Mouse (Mus musculus): Measurements from ENCODE around the gene Prkcb.

The Prkcb gene

GRCm38 (mm10) chr7:122322038-122322690 is 33.6 kb downstream of the Prkcb start:
- DNase-seq = peak; percentile 66

DNA sequence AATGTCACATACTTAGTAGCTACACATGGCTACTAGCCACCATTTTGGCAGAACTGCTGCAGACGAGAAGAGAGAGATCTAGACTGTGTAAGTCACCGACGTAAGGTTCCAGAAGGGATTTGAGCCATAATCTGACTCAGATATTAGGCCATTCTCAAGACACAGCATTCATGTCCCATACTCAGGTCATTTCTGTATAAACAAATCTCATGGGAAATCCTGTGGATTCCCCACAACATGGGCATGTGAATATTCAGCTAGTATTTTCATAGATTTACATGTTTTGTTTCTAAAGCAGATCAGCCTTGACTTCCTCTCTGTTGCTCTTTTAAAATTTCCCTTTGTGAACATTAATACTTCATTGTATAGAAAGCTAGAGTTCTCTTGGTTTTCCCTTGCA is 39.4 kb downstream of the Prkcb start:
- no peak for DNase-seq

DNA sequence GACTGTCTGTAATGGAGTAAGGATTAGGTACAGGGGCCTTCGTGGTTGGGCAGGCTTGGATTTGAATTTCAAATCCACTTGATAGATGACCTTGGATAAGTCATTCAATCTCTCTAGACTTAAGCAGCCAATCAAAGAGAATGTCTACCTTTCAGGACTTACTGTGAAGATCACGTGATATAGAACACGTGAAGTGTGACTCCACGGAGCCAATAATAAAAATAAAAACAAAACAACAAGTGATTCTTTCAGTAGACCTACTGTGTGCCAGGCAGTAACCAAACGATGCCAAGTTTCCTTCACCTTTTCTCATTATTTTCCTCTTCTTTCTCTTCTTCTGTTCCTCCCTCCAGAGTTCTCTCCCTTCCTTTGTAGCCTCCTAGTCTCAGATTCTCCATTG is 39.9 kb downstream of the Prkcb start:
- no peak for DNase-seq

- no peak for DNase-seq
These were observed 41.0 kb downstream of the Prkcb start for GRCm38 (mm10) chr7:122329588-122329987.

DNA sequence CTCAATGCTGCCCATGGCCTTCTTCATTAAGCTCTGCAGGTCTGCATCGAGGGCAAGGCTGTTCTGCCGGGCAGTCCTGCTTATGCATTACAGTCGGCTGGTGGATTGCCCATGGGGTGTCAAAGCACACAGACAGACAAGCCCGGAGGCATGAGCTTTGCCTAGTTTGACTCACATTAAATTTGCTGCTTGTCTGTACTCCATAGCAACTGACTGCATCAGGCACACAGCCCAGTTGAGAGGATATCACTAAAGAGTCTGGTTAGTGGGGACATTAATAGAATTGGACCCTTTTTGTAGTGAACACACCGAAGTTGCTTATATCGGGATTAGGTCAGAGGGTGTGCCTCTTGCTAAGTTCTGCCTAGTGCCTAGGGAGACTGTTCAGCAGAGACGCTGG is 45.1 kb downstream of the Prkcb start:
- no peak for DNase-seq

DNA sequence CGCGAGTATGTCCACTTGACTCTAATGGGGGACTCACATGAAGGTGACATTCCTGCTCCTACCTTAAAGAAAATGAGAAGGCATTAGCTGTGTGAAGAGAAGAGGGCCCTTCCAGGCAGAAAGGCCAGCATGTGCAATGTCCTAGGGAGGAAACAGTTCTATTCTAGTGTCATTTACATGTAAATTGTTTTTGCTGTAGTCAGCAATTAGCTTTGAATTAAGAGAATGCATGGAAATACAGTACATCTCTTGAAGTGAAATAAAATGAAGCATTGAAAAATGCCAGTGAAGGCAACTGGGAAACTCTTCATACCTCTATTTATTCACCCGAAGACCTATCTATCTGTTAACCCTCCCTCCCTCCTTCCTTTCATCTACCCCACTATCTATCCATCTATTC is 48.8 kb downstream of the Prkcb start:
- no peak for DNase-seq

DNA sequence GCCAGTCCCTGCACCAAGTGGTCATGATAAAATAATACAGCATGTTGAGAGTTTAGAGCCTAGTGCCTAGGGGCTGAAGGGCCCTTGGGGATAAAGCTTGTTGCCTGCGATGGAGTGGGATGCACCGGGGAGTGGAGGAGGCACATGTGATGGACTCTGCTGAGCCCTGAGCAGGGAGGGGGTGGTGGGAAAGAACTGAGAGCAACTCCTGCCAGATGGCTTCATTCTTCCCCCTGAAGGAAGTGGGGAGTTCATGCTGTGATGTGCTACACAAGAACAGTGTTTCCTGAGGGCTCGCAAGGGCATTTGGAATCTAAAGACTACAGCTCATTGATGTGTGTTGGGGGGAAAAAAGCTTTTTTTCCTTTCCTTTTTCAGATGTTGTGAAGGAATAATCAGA is 49.5 kb downstream of the Prkcb start:
- peak; percentile 49 for DNase-seq

DNA sequence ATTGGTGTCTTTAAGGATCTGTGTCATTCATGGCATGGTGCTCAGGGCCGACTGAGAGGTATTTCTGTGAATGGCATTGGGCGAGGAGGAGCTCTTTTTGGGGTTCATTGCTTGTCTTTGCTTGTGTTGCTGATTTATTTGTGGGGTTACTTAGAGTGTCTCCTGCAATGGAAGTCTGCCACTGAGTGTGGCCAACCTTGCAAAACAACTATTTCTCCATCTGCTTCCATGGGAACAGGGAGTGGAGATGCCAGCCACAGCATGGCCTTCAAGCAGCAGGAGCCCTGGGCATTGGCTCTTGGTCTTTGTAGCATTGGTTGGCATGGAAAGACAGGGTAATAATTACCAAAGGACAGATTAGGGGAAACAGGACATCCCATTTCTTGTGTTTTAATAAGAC is 50.9 kb downstream of the Prkcb start:
- DNase-seq = peak; percentile 81

DNA sequence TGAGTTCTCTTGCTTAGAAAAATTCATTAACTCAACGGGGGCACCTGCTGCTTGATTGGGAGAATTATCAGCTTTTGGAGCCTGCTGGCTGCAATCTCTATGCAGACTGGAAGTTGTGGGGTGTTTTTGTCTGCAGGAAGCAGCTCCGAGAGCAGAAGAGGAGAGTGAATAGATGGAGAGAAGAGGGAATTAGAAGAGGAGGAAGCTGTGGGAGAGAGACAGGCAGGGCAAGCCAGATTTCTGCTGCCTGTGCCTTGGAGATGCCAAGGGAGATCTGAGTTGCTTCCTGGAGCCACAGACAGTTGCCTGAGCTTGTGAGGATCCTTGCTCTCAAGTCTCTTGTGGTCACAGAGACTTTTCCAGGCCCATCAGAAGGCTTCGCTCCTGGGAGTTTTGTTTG is 53.3 kb downstream of the Prkcb start:
- DNase-seq = no peak

GRCm38 (mm10) chr7:122344656-122345055 is 56.1 kb downstream of the Prkcb start:
- DNase-seq = no peak

GRCm38 (mm10) chr7:122346251-122347242 is 58.0 kb downstream of the Prkcb start:
- no peak for DNase-seq

DNA sequence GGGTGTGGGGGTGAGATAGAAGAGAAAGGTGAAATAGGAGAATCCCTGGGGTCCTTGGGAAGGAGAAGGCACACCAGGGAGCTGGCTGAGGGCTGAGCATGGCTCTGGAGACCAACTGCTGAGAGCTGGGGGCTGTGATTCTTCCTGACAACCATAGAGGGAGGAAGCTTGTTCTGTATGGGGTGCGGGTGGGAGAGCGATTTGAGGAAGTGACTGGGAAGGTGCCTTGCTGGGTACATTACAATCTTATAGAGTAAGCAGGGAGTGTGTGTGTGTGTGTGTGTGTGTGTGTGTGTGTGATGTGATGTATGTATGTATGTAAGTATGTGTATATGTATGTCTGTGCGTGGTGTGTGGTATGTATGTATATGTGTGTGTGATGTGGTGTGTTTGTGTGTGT is 58.9 kb downstream of the Prkcb start:
- DNase-seq = no peak

DNA sequence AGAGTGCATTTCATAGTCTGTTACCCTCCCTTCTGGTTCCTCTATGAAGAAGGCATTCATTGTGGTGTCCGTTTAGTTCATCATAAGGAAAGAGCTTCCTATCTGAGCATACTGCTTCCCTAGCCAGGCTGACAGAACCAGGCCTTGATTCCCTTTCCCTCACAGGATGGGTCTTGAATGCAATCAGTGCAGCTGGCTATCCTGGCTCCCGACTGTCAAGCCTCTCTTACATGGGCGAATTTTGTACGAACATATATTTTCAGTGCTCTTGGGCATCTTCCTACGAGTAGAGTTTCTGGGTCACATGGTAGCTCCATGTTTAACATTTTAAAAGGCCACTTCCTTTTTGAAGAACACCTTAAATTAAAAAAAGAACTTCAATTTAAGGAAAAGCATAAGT is 61.4 kb downstream of the Prkcb start:
- DNase-seq = no peak

- DNase-seq = no peak
These were observed 62.2 kb downstream of the Prkcb start for GRCm38 (mm10) chr7:122350741-122351140.

DNA sequence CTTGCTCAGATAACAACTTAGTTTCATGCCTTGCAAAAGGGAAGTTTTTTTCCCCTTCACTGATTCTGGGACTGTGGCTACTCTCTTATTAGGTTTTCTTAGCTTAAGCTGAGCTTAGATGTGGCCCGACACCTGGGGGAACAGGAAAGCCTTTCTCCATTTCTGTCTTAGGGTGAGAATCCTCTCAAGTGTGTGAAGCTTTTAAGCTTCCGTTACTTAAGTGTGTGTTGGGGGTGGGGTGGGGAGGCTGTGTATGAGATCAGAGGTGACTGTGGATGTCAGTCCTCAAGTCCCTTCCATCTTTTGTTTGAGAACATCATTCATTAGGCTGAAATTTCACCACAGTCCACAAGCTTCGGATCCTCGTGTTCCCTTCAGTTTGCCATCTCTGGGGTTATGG is 63.3 kb downstream of the Prkcb start:
- no peak for DNase-seq

DNA sequence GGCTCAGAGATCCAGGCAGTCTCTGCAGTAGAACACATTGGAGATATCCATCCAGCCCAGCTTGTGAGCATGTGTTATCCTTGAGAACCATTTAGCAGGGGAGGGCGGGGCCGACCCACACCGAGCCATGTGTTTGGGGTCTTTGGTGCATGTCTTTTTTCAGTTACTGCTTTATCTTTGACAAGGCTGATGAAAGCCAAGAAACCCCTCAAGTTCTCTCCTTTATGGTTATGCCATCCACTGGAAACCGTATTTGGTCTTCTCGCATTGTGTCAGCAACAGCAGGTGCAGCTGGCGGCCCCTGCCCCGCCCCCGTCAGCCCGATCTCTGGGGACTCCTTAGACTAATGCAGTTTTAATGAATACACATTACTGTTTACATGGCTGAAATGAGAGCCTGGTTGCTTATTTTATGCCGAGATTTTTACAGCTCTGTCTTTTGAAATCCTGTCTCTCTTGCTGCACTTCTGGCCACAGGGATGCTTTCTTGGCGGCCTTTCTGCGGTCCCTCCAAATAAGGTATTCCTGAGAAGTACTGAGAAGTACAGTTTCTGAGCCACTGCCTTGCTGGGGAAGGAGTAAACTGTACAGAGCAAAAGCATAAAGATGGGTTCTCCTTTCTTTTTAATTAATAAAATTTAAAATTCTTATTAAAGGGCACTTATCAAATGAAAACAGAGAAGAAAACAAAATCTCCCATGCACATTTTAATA is 64.2 kb downstream of the Prkcb start:
- DNase-seq = no peak

DNA sequence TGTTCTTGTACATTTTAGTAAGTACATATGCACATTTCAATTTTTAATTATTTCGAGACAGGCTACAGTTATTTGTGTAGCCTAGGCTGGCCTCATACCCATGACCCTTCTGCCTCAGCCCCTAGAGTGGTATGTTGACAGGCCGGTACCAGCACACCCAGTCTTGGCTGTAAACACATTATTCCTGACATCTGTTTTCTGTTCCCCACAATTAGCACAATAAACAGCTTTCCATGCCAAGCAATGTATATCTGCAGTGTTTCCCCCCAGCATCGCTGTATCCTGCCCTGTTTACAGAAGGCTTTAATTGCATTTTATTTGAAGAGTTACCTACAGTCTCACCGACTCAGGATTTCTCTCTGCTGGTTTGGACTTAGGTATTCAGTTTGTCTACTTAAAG is 64.8 kb downstream of the Prkcb start:
- DNase-seq = no peak

GRCm38 (mm10) chr7:122356941-122357340 is 68.4 kb downstream of the Prkcb start:
- no peak for DNase-seq

DNA sequence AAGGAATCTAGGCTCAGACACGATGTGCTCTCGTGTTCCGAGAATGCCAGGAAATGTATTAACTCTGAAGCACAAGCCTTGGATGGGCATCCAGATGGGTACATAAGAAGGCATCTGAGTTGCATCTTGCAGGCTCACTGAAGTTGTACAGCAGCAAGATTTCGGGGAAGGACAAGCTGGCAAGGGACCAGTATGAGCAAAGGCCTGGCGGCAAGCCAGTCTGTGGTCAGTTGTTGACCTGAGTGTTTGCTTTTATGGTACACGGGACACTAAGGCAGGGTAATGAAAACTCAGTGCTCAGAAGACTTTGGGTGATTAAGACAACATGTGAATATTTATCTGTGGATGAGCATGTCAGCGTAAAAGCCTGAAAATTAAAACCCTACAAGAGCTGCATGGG is 69.3 kb downstream of the Prkcb start:
- peak; percentile 44 for DNase-seq

DNA sequence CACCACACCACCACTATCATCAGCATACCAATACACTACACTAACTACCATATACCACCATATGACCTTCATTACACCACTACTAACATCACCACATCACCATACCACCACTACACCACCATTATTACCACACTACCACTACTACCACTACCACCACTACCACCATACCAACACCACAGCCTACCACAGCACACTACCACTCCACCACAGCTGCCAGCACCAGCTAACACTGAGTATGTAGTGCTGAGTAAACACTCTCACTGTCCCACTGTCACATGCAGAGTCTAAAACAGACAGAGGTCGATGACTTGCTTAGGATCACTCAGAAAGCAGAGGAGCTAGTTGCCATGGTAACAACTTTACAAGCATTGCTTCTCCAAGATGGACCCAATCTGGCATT is 78.1 kb downstream of the Prkcb start:
- DNase-seq = no peak

DNA sequence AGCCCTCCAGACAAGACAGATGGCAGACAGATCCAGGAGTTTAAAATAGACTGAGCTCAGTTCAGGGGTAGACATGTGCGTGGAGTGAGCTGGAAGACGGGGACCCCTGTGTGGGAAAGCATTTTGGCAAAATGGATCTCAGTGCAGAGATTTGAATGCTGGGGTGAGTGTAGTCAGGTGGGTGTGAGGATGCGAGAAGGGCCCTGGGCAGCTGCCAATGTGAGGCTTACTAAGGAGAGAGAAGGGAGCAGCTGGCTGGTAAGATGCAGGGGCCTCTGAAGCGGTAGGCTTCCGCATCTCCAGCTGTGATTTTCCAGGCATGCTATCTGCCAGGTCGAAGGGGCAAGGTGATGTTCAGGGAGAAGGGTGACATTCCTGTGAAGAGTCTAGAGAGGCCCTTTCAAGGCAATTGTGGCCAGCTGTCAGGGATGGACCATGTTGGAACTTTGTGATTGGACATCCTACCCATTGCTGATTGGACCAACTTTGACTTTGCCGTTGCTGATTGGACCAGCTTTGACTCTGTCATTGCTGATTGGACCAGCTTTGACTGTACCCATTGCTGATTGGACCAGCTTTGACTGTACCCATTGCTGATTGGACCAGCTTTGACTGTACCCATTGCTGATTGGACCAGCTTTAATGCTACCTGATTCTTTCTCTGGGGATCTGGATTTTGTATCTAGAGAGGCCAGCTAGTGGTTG is 78.9 kb downstream of the Prkcb start:
- DNase-seq = no peak

DNA sequence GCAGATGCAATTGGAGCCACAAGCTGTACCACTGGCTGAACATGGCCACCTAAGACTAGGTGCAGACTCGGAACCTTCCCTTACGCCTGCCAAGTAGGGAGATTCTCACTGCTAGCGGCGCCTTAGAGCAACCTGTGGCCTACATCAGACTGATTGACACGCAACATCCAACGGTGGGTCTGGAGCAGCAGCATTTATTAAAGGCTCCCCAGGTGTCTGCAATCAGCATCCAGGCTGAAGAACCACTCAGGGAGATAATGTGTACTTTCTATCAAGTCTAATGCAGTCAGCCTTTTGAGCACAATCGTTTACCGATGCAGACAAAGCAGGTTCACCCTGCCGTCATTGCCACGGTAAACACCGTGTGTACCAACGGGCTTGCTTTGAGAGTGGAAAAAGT is 81.9 kb downstream of the Prkcb start:
- no peak for DNase-seq

DNA sequence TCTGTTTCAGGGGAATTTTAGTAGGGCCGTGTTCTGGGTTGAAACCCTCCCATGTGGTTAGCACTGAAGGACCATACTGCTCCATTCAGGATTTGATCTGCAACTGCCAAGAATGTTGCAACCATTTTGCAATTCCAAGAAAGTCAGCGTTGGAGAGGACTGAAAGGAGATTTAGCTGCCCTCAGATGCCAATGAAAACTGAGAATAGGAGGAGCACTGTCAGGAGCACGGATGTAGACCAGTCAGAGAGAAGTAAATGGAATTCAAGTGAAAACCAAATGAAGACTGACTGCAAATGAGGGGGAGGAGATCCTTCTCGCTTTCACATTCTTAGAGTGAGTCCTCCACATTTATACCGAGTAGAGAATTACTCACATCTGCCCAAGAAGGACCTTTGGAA is 83.4 kb downstream of the Prkcb start:
- no peak for DNase-seq

Measured in cerebellum, adult 11 months (tissue).